Mouse (Mus musculus): ENCODE measurements around the gene Sfn.

- peak; percentile 73 for TF ChIP-seq CTCF (conservative IDR thresholded peaks at IDR 0.05; ENCODE audit: insufficient read depth, insufficient read length, low read depth, low read length)
- peak; percentile 15 for TF ChIP-seq POLR2A (IDR thresholded peaks at IDR 0.05; ENCODE audit: low read depth, low read length)
These were observed at the start of gene Sfn for GRCm38 (mm10) chr4:133601721-133602218.

Measured in kidney, adult 2 months (tissue).